Mouse (Mus musculus) cerebellum, adult 2 months (tissue): ENCODE measurements at regions not wholly inside any gene's neighbourhood (a gene's known extent, or its start where the extent isn't known, plus 50 kb on each side); places are given as distances from the start of the nearest gene placed in this dataset.

Experiments used
- CTCF ChIP-seq: fragments of 200-500 bp; IDR thresholded peaks from 2 replicates; pipeline ENCODE4 v1.5.1; 2011; ENCODE audit warnings: low read depth, mild to moderate bottlenecking, control low read depth, low read length, moderate library complexity, borderline replicate concordance; ENCODE audit not compliant: insufficient read depth
- POLR2A ChIP-seq: fragments of 200-500 bp; IDR thresholded peaks from 2 replicates; pipeline ENCODE4 v1.6.1; 2011; ENCODE audit warnings: low read length, control low read depth, borderline replicate concordance; ENCODE audit not compliant: insufficient read depth

- TF ChIP-seq POLR2A = no peak
- TF ChIP-seq CTCF = no peak
Observed at GRCm38 (mm10) chr6:81447701-81448100, 475.8 kb upstream of the Gcfc2 start.
